Mouse (Mus musculus): ENCODE measurements around the gene Gm6034.

DNA sequence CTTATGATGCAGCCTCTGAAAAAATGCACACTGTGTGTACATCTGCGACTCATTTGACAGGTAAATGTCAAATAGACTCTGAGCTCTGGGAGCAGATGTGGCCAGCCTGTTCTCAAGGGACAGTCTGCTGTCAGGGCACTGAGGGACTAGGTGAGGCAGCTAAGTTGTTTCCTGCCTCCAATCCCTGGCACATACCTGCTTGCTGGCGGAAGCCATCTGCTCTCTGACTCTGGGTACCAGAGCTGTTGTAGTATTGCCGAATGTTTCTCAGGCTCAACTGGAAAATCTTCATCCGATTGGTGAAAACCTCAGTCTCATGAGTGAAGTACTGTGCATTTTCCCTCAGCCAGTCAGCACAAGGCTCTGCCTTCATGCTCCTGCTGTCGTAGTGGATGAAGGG lies 25.7 kb upstream of the Gm6034 start:
- no peak for TF ChIP-seq POLR2A (IDR thresholded peaks at IDR 0.05; ENCODE audit: insufficient read length, low read depth)
- TF ChIP-seq MAX (IDR thresholded peaks at IDR 0.05; ENCODE audit: low read depth): no peak
- TF ChIP-seq POLR2AphosphoS2 (IDR thresholded peaks at IDR 0.05; ENCODE audit: insufficient read length, low read depth): no peak
- TF ChIP-seq USF1 (IDR thresholded peaks at IDR 0.05; ENCODE audit: low read depth): no peak
- no peak for TF ChIP-seq TCF12 (IDR thresholded peaks at IDR 0.05; ENCODE audit: insufficient read depth, poor library complexity, severe bottlenecking)
